Mouse (Mus musculus): ENCODE measurements around the gene Cchcr1. TPM values are rescaled to one million over a fixed set of nuclear protein-coding genes. Genes with fewer than 3 reads are reported as not detected.

Gene Cchcr1
- polyA plus RNA-seq, 1 experiment from 2014 or later, result 12.9 TPM

DNA sequence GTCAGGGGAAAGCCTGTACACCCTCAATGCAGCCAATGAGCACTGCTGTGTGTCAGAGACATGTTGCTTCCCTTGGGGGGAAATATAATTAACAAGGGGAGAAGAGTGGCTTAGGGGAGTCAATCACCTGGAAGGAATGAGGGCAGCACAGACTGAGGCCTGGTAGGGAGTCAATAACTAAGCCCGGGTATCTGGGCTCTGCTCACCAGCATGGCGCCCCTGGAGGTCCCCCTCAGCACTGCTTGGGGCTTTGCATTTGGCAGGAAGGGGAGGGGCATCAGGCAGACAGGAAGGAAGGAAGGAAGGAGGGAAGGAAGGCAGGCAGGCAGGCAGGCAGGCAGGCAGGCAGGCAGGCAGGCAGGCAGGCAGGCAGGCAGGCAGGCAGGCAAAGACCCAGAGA is 30.6 kb downstream of the Cchcr1 start:
- no peak overlapping the region for H3K9ac ChIP-seq
- H3K4me2 ChIP-seq (replicated peaks), result no peak overlapping the region
- WGBS, result 62% methylated on average over 2 of the region's 2 CpGs
- no peak for ATAC-seq (ENCODE audit: low FRiP score, low read depth)
- H3K36me3 ChIP-seq, result no peaks in the 10 kb centered on the region
- H3K4me1 ChIP-seq, result peaks cover 4% of the 10 kb centered on the region
- no peak overlapping the region for H3K4me3 ChIP-seq
- H3K9me3 ChIP-seq, result no peaks in the 10 kb centered on the region
- H3K27ac ChIP-seq, result no peak overlapping the region
- no peaks in the 10 kb centered on the region for H3K27me3 ChIP-seq (replicated peaks)

DNA sequence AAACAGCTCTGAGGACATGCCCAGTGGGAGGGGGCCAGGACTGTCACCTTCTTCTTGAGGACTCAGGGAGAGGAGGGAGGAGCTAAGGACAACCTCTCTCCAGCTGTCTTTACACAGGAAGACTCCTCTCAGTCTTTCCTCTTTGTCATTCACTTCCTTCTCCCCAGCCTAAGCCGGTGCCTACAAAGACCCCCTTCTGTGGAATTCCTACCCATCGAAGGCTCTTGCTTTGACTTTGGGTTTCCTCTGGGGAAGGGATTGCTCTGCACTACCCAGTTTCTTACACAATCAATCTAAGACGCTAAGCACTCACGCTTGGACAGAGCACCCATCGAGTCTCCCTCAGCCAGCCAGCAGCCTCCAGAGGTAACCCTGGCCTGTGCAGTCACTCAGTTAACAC is 31.7 kb downstream of the Cchcr1 start:
- Histone ChIP-seq H3K9ac (no peak overlapping the region), H3K4me3 (no peak overlapping the region), H3K4me2 (replicated peaks) (no peak overlapping the region), H3K9me3 (no peaks in the 10 kb centered on the region), H3K4me1 (peaks cover 4% of the 10 kb centered on the region), H3K36me3 (no peaks in the 10 kb centered on the region), H3K27ac (no peak overlapping the region), H3K27me3 (replicated peaks) (no peaks in the 10 kb centered on the region)
- WGBS, result 20% methylated on average over 5 of the region's 5 CpGs
- ATAC-seq (ENCODE audit: low FRiP score, low read depth), result no peak

DNA sequence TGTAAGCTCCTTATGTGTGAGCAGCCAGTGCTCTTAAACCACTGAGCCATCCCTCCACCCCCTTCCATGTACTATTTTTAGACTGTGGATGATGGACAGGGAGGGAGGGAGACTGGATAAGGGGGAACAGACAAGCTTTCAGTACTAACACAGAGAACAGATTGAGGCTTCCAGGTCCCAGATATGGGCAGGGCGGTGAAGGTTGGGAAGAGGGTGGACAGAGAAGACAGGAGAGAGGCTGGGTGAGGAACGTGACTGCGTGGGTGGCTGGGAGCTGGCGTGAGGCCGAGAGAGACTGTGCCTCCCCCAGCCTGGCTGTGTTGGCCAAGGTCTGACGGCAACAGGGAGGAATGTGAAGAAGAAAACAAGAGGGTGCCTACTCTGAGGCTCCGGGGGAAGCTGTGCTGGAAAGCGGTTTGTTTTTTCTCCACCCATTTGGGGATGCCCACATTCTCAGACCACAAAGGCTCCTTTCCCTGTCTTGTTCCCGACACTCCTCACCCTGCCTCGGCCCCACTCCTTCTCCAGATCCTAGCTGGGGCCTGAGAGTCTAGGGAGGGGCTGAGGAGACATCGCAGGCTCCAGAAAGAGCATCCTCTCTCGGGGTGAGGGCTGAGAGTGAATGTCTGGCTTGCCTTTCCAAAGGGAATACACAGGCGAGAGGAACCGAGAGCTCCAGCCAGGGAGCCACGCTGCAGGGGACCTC is 32.7 kb downstream of the Cchcr1 start:
- 59% methylated on average over 15 of the region's 15 CpGs for WGBS
- Histone ChIP-seq H3K9me3 (no peaks in the 10 kb centered on the region), H3K9ac (no peak overlapping the region), H3K4me1 (peaks cover 4% of the 10 kb centered on the region), H3K36me3 (no peaks in the 10 kb centered on the region), H3K27ac (no peak overlapping the region), H3K4me2 (replicated peaks) (0 out of 2 replicates have a peak overlapping the region, but pooled peaks have one; percentile 17), H3K4me3 (no peak overlapping the region), H3K27me3 (replicated peaks) (no peaks in the 10 kb centered on the region)
- no peak for ATAC-seq (ENCODE audit: low FRiP score, low read depth)

- Histone ChIP-seq H3K27ac (no peak overlapping the region), H3K9ac (no peak overlapping the region), H3K4me2 (replicated peaks) (no peak overlapping the region), H3K4me3 (no peak overlapping the region), H3K27me3 (replicated peaks) (no peaks in the 10 kb centered on the region), H3K9me3 (no peaks in the 10 kb centered on the region), H3K4me1 (peaks cover 4% of the 10 kb centered on the region), H3K36me3 (no peaks in the 10 kb centered on the region)
- 94% methylated on average over 4 of the region's 4 CpGs for WGBS
- ATAC-seq (ENCODE audit: low FRiP score, low read depth), result no peak
These were observed 33.2 kb downstream of the Cchcr1 start for GRCm38 (mm10) chr17:35550143-35550494.

DNA sequence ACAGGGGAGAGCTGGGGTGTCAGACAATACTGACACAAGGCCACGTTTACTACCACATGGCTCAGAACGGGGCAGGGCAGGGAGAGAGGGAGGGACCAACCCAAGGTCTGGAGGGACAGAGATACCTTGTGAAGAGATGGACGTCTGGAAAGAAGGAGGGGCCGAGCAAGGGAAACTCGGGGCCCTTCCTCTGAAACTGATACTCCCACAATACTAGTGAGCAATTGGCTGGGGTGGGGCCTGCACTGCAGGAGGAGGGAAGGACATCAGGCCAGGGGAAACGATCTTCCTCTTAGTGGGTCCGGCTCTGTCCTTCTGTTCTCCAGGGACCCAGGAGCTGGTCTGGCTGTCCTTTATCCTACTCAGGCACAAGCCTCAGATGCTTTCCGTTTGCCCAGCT is 34.0 kb downstream of the Cchcr1 start:
- Histone ChIP-seq H3K27me3 (replicated peaks) (no peaks in the 10 kb centered on the region), H3K4me2 (replicated peaks) (no peak overlapping the region), H3K4me1 (peaks cover 4% of the 10 kb centered on the region), H3K9ac (no peak overlapping the region), H3K27ac (no peak overlapping the region), H3K4me3 (no peak overlapping the region), H3K36me3 (no peaks in the 10 kb centered on the region), H3K9me3 (no peaks in the 10 kb centered on the region)
- 44% methylated on average over 8 of the region's 8 CpGs for WGBS
- no peak for ATAC-seq (ENCODE audit: low FRiP score, low read depth)

DNA sequence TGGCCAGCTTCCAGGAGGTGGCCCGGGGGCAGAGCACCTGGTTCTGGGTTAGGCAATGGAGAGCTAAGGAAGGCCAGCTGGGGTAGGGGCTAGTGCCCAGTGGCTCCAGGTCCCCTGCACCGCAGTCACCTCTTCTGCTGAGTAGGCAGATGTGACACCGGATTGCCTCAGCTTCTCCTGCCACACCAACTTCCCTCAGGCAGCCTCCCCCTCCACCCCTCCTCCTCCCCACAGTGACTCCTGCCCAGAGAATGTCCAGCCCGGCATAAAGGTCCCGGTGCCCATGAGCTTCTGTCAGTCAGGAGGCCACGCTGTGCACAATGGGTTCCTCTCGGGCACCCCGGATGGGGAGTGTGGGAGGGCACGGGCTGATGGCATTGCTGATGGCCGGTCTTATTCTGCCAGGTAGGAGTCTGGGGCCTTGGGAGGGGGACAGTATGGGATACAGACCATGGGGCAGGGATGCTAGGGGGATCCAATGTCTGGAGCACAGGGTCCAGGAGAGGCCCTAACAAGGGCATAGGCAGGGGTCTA is 35.0 kb downstream of the Cchcr1 start, which contains the start of gene Cdsn:
Gene Cdsn (plus strand): TSS at position 248 of the 534 bp plus-strand sequence.
- no peak within 1 kb of the TSS for H3K27ac ChIP-seq
- no peak within 1 kb of the TSS for H3K4me2 ChIP-seq (replicated peaks)
- H3K27me3 ChIP-seq (replicated peaks), result no peaks in the 10 kb centered on the region
- H3K9ac ChIP-seq, result no peak within 1 kb of the TSS
- no peak for ATAC-seq (ENCODE audit: low FRiP score, low read depth)
- H3K4me3 ChIP-seq, result no peak within 1 kb of the TSS
- no peaks in the 10 kb centered on the region for H3K36me3 ChIP-seq
- WGBS, result 85% methylated on average over 10 of the region's 10 CpGs
- no peaks in the 10 kb centered on the region for H3K9me3 ChIP-seq
- H3K4me1 ChIP-seq, result peaks cover under 1% of the 10 kb centered on the region; the same call in 1 of the 2 replicates

GRCm38 (mm10) chr17:35554321-35554720 is 37.4 kb downstream of the Cchcr1 start:
- Histone ChIP-seq H3K9me3 (no peaks in the 10 kb centered on the region), H3K4me3 (no peak overlapping the region), H3K27ac (no peak overlapping the region), H3K27me3 (replicated peaks) (no peaks in the 10 kb centered on the region), H3K4me2 (replicated peaks) (no peak overlapping the region), H3K4me1 (no peaks in the 10 kb centered on the region), H3K9ac (no peak overlapping the region), H3K36me3 (no peaks in the 10 kb centered on the region)
- ATAC-seq (ENCODE audit: low FRiP score, low read depth), result no peak
- 84% methylated on average over 5 of the region's 5 CpGs for WGBS

- H3K27ac ChIP-seq, result no peak overlapping the region
- WGBS, result 94% methylated on average over 18 of the region's 18 CpGs
- no peaks in the 10 kb centered on the region for H3K36me3 ChIP-seq
- no peak overlapping the region for H3K9ac ChIP-seq
- no peak overlapping the region for H3K4me2 ChIP-seq (replicated peaks)
- no peaks in the 10 kb centered on the region for H3K27me3 ChIP-seq (replicated peaks)
- no peak for ATAC-seq (ENCODE audit: low FRiP score, low read depth)
- no peak overlapping the region for H3K4me3 ChIP-seq
- no peaks in the 10 kb centered on the region for H3K9me3 ChIP-seq
- no peaks in the 10 kb centered on the region for H3K4me1 ChIP-seq
These were observed 38.0 kb downstream of the Cchcr1 start for GRCm38 (mm10) chr17:35554761-35555397.

- Histone ChIP-seq H3K9ac (no peak overlapping the region), H3K36me3 (no peaks in the 10 kb centered on the region), H3K9me3 (no peaks in the 10 kb centered on the region), H3K27me3 (replicated peaks) (no peaks in the 10 kb centered on the region), H3K27ac (no peak overlapping the region), H3K4me2 (replicated peaks) (no peak overlapping the region), H3K4me3 (no peak overlapping the region), H3K4me1 (no peaks in the 10 kb centered on the region)
- WGBS, result 93% methylated on average over 13 of the region's 13 CpGs
- no peak for ATAC-seq (ENCODE audit: low FRiP score, low read depth)
These were observed 39.4 kb downstream of the Cchcr1 start for GRCm38 (mm10) chr17:35556186-35556765.

DNA sequence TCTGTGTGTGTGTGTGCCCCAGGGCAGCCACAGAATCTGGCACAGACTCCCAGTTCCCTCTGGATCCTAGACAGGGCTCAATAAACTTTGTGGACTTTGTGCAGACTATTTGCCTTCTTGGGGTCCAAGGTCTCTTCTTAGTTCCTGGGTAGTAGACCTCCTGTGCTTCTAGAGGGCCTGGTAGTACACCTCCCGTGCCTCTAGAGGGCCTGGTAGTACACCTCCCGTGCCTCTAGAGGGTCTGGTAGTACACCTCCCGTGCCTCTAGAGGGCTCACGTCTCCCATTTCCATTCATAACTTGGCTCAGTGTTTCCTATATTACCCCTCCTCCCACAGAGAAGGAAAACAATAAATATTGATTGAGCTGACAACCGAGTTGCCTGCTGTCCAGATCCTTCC is 39.9 kb downstream of the Cchcr1 start:
- ATAC-seq (ENCODE audit: low FRiP score, low read depth), result 0 out of 2 replicates have a peak, but pooled peaks have one; percentile 14
- Histone ChIP-seq H3K9me3 (no peaks in the 10 kb centered on the region), H3K4me1 (no peaks in the 10 kb centered on the region), H3K27ac (no peak overlapping the region), H3K4me2 (replicated peaks) (no peak overlapping the region), H3K9ac (no peak overlapping the region), H3K27me3 (replicated peaks) (no peaks in the 10 kb centered on the region), H3K36me3 (no peaks in the 10 kb centered on the region), H3K4me3 (no peak overlapping the region)
- WGBS, result 36% methylated on average over 5 of the region's 5 CpGs

- no peak overlapping the region for H3K27ac ChIP-seq
- no peaks in the 10 kb centered on the region for H3K36me3 ChIP-seq
- no peak overlapping the region for H3K9ac ChIP-seq
- no peaks in the 10 kb centered on the region for H3K27me3 ChIP-seq (replicated peaks)
- no peak overlapping the region for H3K4me2 ChIP-seq (replicated peaks)
- H3K9me3 ChIP-seq, result no peaks in the 10 kb centered on the region
- WGBS, result 79% methylated on average over 9 of the region's 9 CpGs
- ATAC-seq (ENCODE audit: low FRiP score, low read depth), result no peak
- H3K4me3 ChIP-seq, result no peak overlapping the region
- H3K4me1 ChIP-seq, result no peaks in the 10 kb centered on the region
These were observed 40.5 kb downstream of the Cchcr1 start for GRCm38 (mm10) chr17:35557351-35557750.

- no peaks in the 10 kb centered on the region for H3K9me3 ChIP-seq
- no peak overlapping the region for H3K27ac ChIP-seq
- no peak overlapping the region for H3K9ac ChIP-seq
- H3K4me2 ChIP-seq (replicated peaks), result no peak overlapping the region
- H3K36me3 ChIP-seq, result no peaks in the 10 kb centered on the region
- 67% methylated on average over 8 of the region's 8 CpGs for WGBS
- ATAC-seq (ENCODE audit: low FRiP score, low read depth), result no peak
- H3K27me3 ChIP-seq (replicated peaks), result no peaks in the 10 kb centered on the region
- H3K4me3 ChIP-seq, result no peak overlapping the region
- H3K4me1 ChIP-seq, result no peaks in the 10 kb centered on the region
These were observed 41.3 kb downstream of the Cchcr1 start for GRCm38 (mm10) chr17:35558216-35558615.

All from neural tube, embryonic 12.5 days (tissue).